Mouse (Mus musculus) ES-Bruce4 (cell line): ENCODE results near the gene Stk39.

Experiments
- CTCF ChIP-seq: IDR thresholded peaks from one replicate; pipeline ENCODE4 v1.8.1; 2011; ENCODE audit warnings: low read depth, low read length
- POLR2A ChIP-seq: IDR thresholded peaks from one replicate; pipeline ENCODE4 v1.8.1; 2011; ENCODE audit warnings: low read length; ENCODE audit not compliant: insufficient read depth

DNA sequence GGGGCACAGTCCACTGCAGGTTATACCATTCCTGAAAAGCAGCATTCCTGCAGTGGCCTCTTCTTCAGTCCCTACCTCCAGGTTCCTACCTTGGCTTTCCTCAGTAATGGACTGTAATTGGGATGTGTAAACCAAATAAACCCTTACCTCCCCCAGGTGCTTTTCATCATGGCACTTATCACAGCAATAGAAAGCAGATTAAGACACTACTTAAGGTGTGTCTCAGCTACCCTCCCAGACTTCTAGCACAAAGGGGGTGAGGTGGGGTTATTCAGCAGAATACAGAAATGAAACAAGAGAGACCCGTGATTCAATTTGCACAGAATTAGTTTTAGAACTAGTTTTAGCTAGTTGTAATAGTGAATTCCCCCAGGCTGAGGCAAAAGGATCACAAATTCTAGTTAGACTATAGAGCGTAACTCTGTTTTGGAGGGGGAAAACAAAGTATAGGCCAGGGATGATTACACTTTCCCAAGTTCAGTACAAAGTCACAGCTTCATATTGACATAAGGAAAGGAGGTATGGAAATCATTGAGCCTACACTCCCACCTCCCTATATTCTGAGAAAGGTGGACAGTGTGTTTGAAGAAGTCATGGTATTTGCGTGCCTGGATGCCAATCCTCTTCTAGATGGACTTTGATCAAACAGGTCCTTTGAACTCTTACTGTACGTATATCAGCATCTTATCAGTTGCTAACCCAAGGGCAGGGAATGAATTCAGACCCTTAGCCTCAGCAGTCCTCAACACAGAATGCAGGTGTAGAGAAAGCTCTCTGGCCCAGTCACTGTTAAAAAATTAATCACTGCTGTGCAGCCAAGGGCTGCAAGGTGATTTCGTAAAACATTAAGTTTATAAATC lies 279.2 kb downstream of the Stk39 start:
- TF ChIP-seq POLR2A (no peak), CTCF (no peak)
